Mouse (Mus musculus) testis, adult 2 months (tissue): ENCODE measurements at regions not wholly inside any gene's neighbourhood (a gene's known extent, or its start where the extent isn't known, plus 50 kb on each side); places are given as distances from the start of the nearest gene placed in this dataset.

ENCODE experiments used
- CTCF ChIP-seq: fragments of 200-500 bp; IDR thresholded peaks from 2 replicates; pipeline ENCODE4 v1.5.1; 2012; ENCODE audit warnings: low read depth, mild to moderate bottlenecking, inconsistent platforms, low read length, moderate library complexity; ENCODE audit not compliant: control insufficient read depth, insufficient read depth, insufficient replicate concordance
- POLR2A ChIP-seq: fragments of 200-500 bp; IDR thresholded peaks from 2 replicates; pipeline ENCODE4 v1.6.1; 2012; ENCODE audit warnings: low read depth, mild to moderate bottlenecking, inconsistent platforms, low read length, moderate library complexity; ENCODE audit not compliant: control insufficient read depth

DNA sequence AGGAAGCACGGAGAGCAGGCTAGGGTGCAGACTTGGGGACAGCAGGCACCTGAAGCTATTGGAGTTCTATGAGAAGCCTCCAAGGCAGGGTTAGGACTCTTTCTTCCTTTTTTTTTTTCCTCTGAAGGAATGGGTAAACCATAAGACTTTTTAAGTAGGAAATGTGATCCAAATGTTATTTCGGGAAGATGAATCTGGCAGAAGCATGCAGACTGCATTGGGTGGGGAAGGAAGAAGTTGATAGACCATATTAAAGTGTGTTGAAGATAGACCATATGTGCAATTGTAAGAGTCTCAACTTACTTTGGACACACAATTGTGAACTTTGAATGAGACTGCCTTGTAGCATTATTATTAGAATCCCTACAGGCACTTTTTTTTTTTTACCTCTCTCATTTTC is 304.5 kb downstream of the Ndfip2 start:
- TF ChIP-seq CTCF (no peak), POLR2A (no peak)
